ENCODE assay signal across 10 mouse cellular contexts in genomic region chr8:127534789-127535188, GRCm38 (mm10).
DNase-seq lines count a peak whose midpoint lies in the region; ATAC-seq and TF ChIP-seq lines count a peak whose summit lies in the region.
"Had no signal": no experiment of that assay in that cellular context is flagged by ENCODE, and none has a peak within 500 bp of the region (broad histone marks: within the 10 kb centered on the region; RNA-seq: fewer than 3 reads in every experiment).

No protein-coding gene starts in this region.

- 55% methylated on average over 3 of the region's 3 CpGs for WGBS in embryonic facial prominence, embryonic 14.5 days
- WGBS in embryonic facial prominence, embryonic 10.5 days, result 78% methylated on average over 3 of the region's 3 CpGs
- WGBS in lung, embryonic 15.5 days, result 31% methylated on average over 3 of the region's 3 CpGs

- H3K4me3 ChIP-seq in embryonic facial prominence, embryonic 14.5 days (ENCODE audit: low read depth, low read length), result no peak overlapping the region
- no peak overlapping the region for H3K4me3 ChIP-seq in embryonic facial prominence, embryonic 10.5 days
- no peak overlapping the region for H3K4me3 ChIP-seq in lung, embryonic 15.5 days
- H3K4me3 ChIP-seq in left cerebral cortex, adult 2 months, result 0 out of 2 replicates have a peak overlapping the region, but pooled peaks have one; percentile 17
- H3K4me3 ChIP-seq: erythroblast, embryonic 14.5 days had no signal

- no peaks in the 10 kb centered on the region for H3K36me3 ChIP-seq in embryonic facial prominence, embryonic 14.5 days (ENCODE audit: control insufficient read depth, insufficient read depth, low read length)
- no peaks in the 10 kb centered on the region for H3K36me3 ChIP-seq in embryonic facial prominence, embryonic 10.5 days (replicated peaks)
- H3K36me3 ChIP-seq in lung, embryonic 15.5 days, result no peaks in the 10 kb centered on the region

- H3K27me3 ChIP-seq in embryonic facial prominence, embryonic 14.5 days (replicated peaks; ENCODE audit: control insufficient read depth, insufficient read depth, low read length), result no peaks in the 10 kb centered on the region
- H3K27me3 ChIP-seq in embryonic facial prominence, embryonic 10.5 days (replicated peaks; ENCODE audit: low read depth, poor library complexity, severe bottlenecking), result no peaks in the 10 kb centered on the region
- H3K27me3 ChIP-seq in lung, embryonic 15.5 days, result no peaks in the 10 kb centered on the region

- H3K9me3 ChIP-seq in embryonic facial prominence, embryonic 14.5 days (ENCODE audit: control insufficient read depth, low read length), result no peaks in the 10 kb centered on the region
- no peaks in the 10 kb centered on the region for H3K9me3 ChIP-seq in embryonic facial prominence, embryonic 10.5 days
- H3K9me3 ChIP-seq in lung, embryonic 15.5 days, result no peaks in the 10 kb centered on the region

- no peak overlapping the region for H3K9ac ChIP-seq in embryonic facial prominence, embryonic 14.5 days (ENCODE audit: low read depth, low read length)
- H3K9ac ChIP-seq in lung, embryonic 15.5 days, result no peak overlapping the region

- no peak for ATAC-seq in embryonic facial prominence, embryonic 14.5 days (ENCODE audit: low read depth)
- ATAC-seq in lung, embryonic 15.5 days (ENCODE audit: borderline replicate concordance, extremely low read depth, low FRiP score, low TSS enrichment), result peak; percentile 85

- DNase-seq in embryonic facial prominence, embryonic 14.5 days (ENCODE audit: low spot score), result peak; percentile 61
- no peak for DNase-seq in embryonic facial prominence, embryonic 10.5 days (ENCODE audit: low spot score)
- DNase-seq in lung, adult 18-20 months, result no peak
- DNase-seq in left cerebral cortex, adult 2 months (ENCODE audit: extremely low spot score in 1 of 2, low spot score in 2 of 2), result no peak
- DNase-seq in right cerebral cortex, postnatal 14 days, result peak; percentile 13
- DNase-seq in urinary bladder, postnatal 25 days (ENCODE audit: low spot score), result no peak
- DNase-seq in cerebellum, adult 11-12 months, result no peak
- DNase-seq: heart, postnatal 10 days had no signal

- intact Hi-C loops in left cerebral cortex, adult 2 months (cut with DNase I), result loop anchor here (10.0 kb wide), 1 partner anchor 380 kb away; no protein-coding TSS in a partner anchor

- H3K4me1 ChIP-seq in embryonic facial prominence, embryonic 14.5 days (ENCODE audit: control insufficient read depth, insufficient read depth, low read length), result no peaks in the 10 kb centered on the region; the same call in 1 of the 2 replicates
- H3K4me1 ChIP-seq in embryonic facial prominence, embryonic 10.5 days, result 0 out of 2 replicates have a peak, but pooled peaks cover 8% of the 10 kb centered on the region
- H3K4me1 ChIP-seq in lung, embryonic 15.5 days, result peaks cover 16% of the 10 kb centered on the region; the same call in 1 of the 2 replicates

- no peak overlapping the region for H3K27ac ChIP-seq in embryonic facial prominence, embryonic 14.5 days (replicated peaks; ENCODE audit: low read depth, low read length)
- no peak overlapping the region for H3K27ac ChIP-seq in embryonic facial prominence, embryonic 10.5 days (replicated peaks)
- H3K27ac ChIP-seq in lung, embryonic 15.5 days, result 0 out of 2 replicates have a peak overlapping the region, but pooled peaks have one; percentile 13
- peak overlapping the region; percentile 58; the same call in 1 of the 2 replicates for H3K27ac ChIP-seq in left cerebral cortex, adult 2 months

- no peak overlapping the region for H3K4me2 ChIP-seq in embryonic facial prominence, embryonic 14.5 days (ENCODE audit: low read depth, low read length)
- peak overlapping the region; percentile 11; the same call in 1 of the 2 replicates for H3K4me2 ChIP-seq in lung, embryonic 15.5 days

- no peak for TF ChIP-seq CTCF in left cerebral cortex, adult 2 months (IDR thresholded peaks at IDR 0.05)

Comparison
In these comparisons a context has a peak if more than half of its experiments do, and no peak if none do; other contexts are left out.
1. DNase-seq: peak in embryonic facial prominence, embryonic 14.5 days (single experiment) and right cerebral cortex, postnatal 14 days (single experiment); none in embryonic facial prominence, embryonic 10.5 days (single experiment), lung, adult 18-20 months (0 of 2), left cerebral cortex, adult 2 months (0 of 2), urinary bladder, postnatal 25 days (single experiment) and cerebellum, adult 11-12 months (single experiment).
2. H3K27ac ChIP-seq: peak in lung, embryonic 15.5 days (single experiment) and left cerebral cortex, adult 2 months (single experiment); none in embryonic facial prominence, embryonic 14.5 days (single experiment) and embryonic facial prominence, embryonic 10.5 days (single experiment).